Mouse (Mus musculus) kidney, postnatal 36 days (tissue): ENCODE results near the gene 1700086D15Rik.
A peak's percentile ranks its signal among the peaks of the same experiment; 100 is the strongest.

Experiments used
- DNase-seq, 2 experiments: peaks; one replicate each; pipeline ENCODE4 v3.0.0; 2021 to 2022; ENCODE audit warnings: mixed read lengths in 2 of 2

Gene 1700086D15Rik

DNA sequence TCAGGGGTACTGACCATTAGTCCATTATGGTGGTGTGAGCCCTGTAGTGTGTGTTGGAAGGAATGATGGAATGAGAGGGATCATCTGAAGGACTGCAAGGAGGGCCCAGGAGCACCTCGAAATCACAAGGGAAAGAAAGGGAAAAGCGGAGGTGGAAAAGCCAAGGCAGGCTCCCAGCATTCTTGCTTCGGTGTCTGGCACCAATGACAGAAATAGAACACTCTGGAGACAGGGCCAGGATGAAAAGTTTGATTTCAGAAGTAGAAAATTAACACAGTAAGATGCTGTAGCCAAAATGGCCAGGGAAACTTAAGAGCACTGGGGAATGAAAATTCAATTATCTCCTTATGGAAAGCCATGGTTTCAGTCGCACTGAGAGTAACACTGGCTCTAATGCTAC is 26.0 kb downstream of the 1700086D15Rik start:
- no peak for DNase-seq

DNA sequence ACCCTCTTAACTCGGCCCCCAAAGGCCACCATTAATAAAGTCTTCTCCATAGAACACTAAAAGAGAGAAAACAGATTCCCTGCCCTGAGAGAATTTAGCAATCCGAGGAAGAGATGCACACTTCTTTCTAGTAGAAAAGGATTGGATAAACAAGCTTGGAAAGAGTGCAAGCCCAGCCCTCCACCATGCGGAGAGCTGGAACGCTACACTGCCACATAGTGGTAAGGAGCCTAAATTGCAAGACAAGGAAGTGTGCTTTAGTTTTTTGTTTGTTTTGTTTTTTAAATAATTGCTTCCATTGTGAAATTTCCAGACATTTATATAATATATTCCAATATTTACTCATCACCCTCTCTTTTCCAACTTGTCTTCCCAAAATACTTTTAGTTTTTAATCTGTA is 30.6 kb downstream of the 1700086D15Rik start:
- no peak for DNase-seq

DNA sequence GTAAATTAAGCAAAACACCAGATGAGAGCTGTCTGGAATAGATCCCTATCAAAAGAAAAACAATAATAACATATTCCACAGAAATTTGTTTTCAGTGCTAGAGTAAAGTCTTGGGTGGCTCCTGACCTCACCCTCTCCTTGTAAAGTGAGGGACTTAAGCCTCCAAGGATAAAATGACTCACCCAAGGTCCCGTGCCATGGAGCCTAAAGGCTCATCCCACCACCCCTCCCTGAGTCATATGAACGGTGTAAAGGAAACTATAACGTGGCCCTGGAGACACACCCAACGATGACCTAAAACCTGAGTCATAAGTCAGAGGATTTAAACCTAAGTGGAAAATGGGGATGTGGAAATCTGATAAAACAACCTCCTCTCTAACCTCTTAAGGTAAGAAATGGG is 31.0 kb downstream of the 1700086D15Rik start:
- DNase-seq = no peak

DNA sequence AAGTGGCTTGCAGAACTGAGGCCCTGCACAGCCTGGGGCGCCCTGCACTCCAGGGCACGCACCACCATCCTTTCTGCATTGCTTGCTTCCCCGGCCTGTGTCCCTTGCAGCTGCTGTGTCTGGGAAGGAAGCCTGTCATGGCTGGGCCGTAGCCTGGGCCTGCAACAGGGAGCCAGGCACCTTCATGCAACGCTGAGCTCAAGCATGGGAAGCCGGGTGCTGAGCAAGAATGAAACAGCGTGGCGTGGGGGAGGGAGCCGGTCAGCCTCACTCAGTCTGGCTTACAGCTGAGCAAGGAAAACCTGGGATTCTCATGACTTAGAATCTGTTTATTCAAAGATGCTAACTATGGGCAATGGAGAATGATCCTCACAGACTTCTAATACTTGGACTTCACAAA is 33.1 kb downstream of the 1700086D15Rik start:
- DNase-seq = peak; percentile 61 to 76

DNA sequence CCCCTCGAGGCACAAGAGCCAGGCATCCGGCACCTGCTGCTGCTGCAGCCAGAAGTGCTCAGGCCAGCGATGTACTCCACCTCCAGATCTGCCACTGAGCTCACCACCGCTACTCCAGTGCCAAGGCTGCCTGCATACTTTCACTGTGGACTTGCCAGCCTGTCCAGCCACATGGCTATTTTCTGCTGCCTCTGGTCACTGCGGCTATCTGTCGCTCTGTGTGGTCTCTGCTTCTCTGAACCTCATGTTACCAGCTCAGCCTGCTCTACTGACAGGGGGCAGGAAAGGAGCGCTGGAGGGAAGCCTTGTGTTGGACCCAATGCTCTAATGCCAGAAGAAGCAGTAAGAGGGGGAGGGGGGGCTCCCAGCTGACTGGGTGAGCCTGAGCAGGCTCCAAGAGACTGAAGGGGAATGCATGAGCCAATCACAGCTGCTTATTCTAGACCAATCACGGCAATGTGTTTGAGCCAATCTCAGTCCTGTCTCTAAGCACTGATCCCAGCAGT is 34.7 kb downstream of the 1700086D15Rik start:
- DNase-seq = peak; percentile 52 to 62

DNA sequence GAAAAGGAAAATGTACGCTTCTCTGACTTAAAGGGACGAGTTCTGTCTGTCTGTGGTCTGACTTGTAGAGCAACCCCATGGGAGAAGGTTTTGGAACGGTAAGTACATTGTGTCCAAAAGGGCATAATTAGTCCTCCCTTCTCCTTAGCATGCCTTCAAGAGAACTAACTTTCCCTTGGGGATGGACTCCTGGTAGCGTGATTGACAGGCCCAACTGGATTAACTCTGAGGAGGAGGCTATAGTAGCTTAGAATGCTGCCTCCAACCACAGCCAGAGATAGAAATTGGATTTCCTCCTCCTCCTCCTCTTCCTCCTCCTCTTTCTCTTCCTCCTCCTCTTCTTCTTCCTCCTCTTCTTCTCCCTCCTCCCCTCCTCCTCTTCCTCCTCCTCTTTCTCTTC is 39.4 kb downstream of the 1700086D15Rik start:
- DNase-seq = no peak

DNA sequence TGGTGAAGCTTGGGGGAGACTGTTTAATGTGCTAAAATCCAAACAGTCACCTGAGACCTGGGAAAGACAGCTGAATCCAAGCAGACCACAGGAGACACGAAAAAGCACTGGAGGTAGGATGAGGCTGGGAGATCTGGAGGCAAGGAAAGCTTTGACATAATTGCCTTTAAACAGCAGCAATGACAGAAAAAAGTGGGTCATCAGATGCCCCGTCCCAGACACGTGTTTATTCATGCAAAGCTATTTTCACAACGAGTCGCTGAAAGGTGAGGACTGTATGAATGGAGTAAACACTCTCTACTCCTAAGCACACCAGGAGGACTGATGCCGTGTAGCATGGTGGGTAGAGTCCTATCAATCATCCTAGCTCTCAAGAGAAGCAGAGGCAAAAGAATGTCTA is 43.9 kb downstream of the 1700086D15Rik start:
- DNase-seq = no peak

DNA sequence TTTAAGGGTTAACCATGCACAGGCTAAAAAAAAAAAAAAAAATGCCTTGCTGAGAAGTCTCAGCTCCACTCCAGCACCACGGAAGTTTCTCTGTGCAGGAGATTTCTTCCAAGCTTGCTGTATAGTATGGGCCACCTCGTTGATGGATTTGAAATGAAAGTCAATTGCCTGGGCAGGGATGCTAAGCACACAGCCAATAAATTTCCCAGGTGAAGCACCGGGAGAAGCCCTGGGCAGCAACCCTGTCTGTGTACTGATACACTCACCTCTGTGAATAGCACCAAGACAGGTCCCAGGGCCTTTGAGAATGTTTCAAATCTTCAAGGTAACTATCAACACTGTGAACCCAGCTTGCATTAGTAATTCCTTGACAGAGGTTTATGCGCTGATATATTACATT is 47.6 kb downstream of the 1700086D15Rik start:
- no peak for DNase-seq

DNA sequence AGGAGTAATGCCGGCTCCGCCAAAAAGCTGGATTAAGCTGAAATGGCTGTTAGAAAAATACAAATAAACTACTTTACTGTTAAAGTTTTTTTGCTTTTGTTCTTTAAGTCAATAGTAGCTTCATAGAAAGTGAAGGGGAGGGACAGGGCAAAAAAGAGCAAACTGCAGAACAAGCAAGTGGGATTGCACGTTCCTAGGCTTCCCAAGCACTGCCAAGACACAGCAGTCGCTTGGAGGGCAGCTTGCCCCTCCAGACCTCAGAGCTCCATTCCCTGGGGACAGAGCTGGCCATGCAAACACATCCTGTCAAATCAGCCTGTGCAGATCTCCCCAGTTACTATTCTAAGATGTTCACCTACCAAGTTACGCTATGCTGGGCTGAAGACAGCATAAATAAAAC is 48.0 kb downstream of the 1700086D15Rik start:
- DNase-seq = no peak

DNA sequence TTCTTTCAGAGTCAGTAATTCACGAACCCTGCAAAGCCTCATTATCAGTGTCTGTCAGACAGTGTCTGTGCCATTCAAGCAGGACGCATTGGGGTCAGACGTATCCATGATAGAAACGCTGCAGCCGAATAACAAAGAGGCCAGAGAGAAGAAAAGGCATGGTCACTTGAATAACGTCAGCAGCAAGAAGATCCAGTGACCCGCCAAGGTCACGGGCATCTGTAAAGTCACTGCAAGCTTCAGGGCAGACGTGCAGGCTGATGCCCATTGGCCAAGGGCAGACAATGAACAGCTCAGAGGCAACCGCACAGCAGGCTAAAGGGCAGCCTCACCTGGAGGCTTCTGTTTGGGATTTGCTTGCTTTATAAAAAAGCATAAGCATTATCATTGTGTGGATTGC is 49.6 kb downstream of the 1700086D15Rik start:
- no peak for DNase-seq

DNA sequence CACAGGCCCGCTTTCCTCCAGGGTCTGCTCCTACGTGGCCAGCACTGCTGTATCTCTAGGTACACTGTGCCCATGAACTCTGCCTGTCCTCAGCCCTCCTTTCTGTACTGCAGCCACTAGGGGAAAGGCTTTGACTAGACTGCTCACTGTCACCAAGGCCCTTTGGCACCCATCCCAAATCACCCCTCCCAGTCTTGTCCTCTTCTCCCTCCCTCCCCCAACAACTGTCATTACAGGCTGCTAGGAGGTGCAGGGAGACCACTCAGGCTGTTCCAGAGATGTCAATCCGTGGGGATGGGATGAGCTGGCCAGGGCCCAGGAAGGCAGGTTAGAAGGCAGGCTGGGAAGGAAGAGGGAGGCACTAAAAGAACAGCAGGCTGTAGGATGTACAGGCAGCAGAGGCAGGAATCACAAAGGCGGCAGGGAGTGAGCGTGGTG is 51.9 kb downstream of the 1700086D15Rik start:
- no peak for DNase-seq

DNA sequence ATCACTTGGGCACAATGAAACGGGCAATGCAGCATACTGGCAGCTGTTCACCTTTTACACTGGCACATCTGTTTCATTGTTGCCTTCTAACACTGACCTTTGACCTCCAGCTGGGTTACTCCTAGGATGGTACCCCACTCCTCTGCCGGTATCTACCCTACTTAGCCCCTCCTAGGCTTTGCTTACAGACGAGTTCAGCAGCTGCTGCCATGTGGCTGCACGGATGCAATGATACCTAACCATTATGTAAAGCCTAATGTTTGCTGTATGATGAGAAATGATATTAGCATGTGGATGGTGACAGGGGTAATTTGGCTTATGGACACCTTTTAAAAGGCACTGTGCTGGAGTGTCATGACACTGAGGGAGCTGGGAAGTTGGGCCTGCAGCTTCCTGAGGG is 52.5 kb downstream of the 1700086D15Rik start:
- no peak for DNase-seq

DNA sequence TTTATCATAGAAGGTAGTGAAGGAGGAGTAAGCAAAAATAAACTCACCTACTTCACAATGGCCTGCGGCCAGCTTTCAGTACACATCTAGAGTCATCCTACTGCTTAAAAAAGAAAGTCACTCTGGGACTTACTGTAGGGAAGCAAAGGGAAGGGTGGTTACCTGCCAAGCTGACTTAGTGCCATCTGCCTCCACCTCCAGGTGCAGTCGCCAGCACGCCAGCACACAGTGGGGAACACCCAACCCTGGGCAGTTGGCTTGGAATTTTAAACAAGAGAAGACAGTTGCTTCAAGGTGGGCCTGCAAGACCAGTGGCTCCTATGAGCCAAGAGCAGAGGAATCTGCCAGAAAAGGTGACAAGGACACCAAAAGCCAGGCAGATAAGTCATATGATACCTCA is 55.6 kb downstream of the 1700086D15Rik start:
- no peak for DNase-seq
